Mouse (Mus musculus) thymus, postnatal 10 days (tissue): Measurements from ENCODE around the gene Zfp61.
"Not testable (repeated sequence)": the region's sequence is repeated elsewhere in the genome, so short reads cannot be mapped to it uniquely, and the experiment has no call there.

Experiments used
- DNase-seq, 2 experiments: peaks; one replicate each; pipeline ENCODE4 v3.0.0; 2021; ENCODE audit warnings: low spot score in 2 of 2

Gene Zfp61

GRCm38 (mm10) chr7:24297361-24298095, 3.5 kb downstream of the Zfp61 start:
- no peak for DNase-seq

GRCm38 (mm10) chr7:24296386-24296785, 4.6 kb downstream of the Zfp61 start:
- DNase-seq = no peak

GRCm38 (mm10) chr7:24295376-24295775, 5.7 kb downstream of the Zfp61 start:
- no peak for DNase-seq

- DNase-seq = no peak
Measured at GRCm38 (mm10) chr7:24294763-24295162, 6.3 kb downstream of the Zfp61 start.

- DNase-seq = no peak
Measured at GRCm38 (mm10) chr7:24293061-24293851, 7.8 kb downstream of the Zfp61 start.

- no peak for DNase-seq
Measured at GRCm38 (mm10) chr7:24291387-24292090, 9.5 kb downstream of the Zfp61 start.

- DNase-seq = no peak
Measured at GRCm38 (mm10) chr7:24290106-24290693, 10.8 kb downstream of the Zfp61 start.

GRCm38 (mm10) chr7:24288512-24288911, 12.5 kb downstream of the Zfp61 start:
- no peak for DNase-seq

GRCm38 (mm10) chr7:24287670-24288069, 13.4 kb downstream of the Zfp61 start:
- DNase-seq = no peak

- DNase-seq = no peak
Measured at GRCm38 (mm10) chr7:24286916-24287315, 14.1 kb downstream of the Zfp61 start.

- DNase-seq = no peak
Measured at GRCm38 (mm10) chr7:24286090-24286489, 14.9 kb downstream of the Zfp61 start.

- DNase-seq = no peak
Measured at GRCm38 (mm10) chr7:24280858-24281145, 20.2 kb downstream of the Zfp61 start.

GRCm38 (mm10) chr7:24280031-24280857, 20.8 kb downstream of the Zfp61 start:
- DNase-seq = no peak

GRCm38 (mm10) chr7:24278771-24279170, 22.3 kb downstream of the Zfp61 start:
- not testable (repeated sequence) for DNase-seq

GRCm38 (mm10) chr7:24274456-24274855, 26.6 kb downstream of the Zfp61 start:
- no peak for DNase-seq

- no peak for DNase-seq
Measured at GRCm38 (mm10) chr7:24271191-24271590, 29.8 kb downstream of the Zfp61 start.

- peak; percentile 70 to 72 for DNase-seq
Measured at GRCm38 (mm10) chr7:24270288-24270672, 30.8 kb downstream of the Zfp61 start, which contains the start of gene Zfp93. TSS of gene Zfp93 (plus strand) at chr7:24270420.

GRCm38 (mm10) chr7:24269667-24270287, 31.3 kb downstream of the Zfp61 start:
- no peak for DNase-seq

- no peak for DNase-seq
Measured at GRCm38 (mm10) chr7:24269256-24269655, 31.8 kb downstream of the Zfp61 start.

GRCm38 (mm10) chr7:24268176-24269155, 32.6 kb downstream of the Zfp61 start:
- DNase-seq = peak; percentile 20 to 35
